Mouse (Mus musculus): ENCODE data around the gene Taco1. TPM values are rescaled to one million over a fixed set of nuclear protein-coding genes. Genes with fewer than 3 reads are reported as not detected.
"Not testable (repeated sequence)": the region's sequence is repeated elsewhere in the genome, so short reads cannot be mapped to it uniquely, and the experiment has no call there.

The Taco1 gene
- total RNA-seq, 2 experiments from 2014 or later: 33.5 to 50.1 TPM

DNA sequence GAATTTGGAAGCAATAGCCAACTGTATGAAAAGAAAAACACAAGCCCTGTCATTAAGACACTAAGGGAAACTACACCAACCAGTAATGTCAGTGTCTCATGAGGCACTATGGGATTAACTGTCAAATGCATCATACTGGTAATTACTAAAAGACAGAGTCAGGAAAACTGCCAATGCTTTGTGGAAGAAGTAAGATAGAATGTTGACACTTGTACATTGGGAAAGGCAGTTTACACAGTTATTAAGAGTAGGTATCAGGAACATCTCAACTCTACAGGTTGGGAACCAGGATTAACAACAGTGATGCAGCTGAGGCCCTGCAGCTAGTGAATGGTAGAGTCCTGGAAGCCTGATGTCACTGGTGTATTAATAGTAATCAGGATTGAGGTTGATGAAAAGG lies 21.5 kb upstream of the Taco1 start:
- DNase-seq: no peak
- intact Hi-C loops (cut with DNase I): no loop called here
- Histone ChIP-seq H3K4me3 (no peak overlapping the region), H3K27ac (no peak overlapping the region)
- TF ChIP-seq CTCF (IDR thresholded peaks at IDR 0.05): no peak

DNA sequence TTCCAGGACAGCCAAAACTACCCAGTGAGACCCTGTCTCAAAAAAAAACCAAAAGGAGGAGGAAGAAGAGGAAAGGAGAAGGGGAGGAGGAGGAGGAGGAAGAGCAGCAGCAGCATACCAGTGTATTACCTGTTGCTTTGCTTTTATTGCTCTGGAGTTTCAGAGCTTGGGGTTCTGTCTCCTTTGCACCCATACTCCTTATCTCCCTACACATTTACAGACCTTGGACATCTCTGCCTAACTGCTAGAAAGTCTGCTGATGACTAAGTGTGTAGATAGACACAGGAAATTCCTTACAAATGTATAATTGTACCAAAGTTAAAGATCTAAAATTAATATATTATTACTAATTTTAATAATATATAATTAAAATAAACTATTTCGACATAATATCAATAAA lies 20.6 kb upstream of the Taco1 start:
- intact Hi-C loops (cut with DNase I): no loop called here
- Histone ChIP-seq H3K27ac (no peak overlapping the region), H3K4me3 (no peak overlapping the region)
- DNase-seq: no peak
- no peak for TF ChIP-seq CTCF (IDR thresholded peaks at IDR 0.05)

DNA sequence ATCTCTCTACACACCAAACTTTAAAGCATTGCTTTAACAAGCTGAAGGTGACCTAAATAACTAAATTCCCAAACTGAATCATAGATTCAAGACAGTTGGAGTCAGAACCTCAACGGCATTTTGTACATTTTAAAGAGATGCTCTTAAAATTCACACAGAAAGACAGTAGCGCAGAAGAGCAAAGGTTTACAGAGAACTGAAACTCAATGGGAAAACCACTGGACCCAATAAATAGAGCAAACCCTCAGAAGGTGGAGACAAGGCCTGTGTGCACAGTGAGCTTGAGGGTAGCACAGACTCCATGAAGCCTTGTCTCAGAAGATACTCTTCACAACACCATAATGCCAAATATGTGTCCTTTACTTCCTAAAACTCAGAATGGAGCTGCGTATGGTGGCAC lies 20.1 kb upstream of the Taco1 start:
- intact Hi-C loops (cut with DNase I): no loop called here
- Histone ChIP-seq H3K4me3 (no peak overlapping the region), H3K27ac (no peak overlapping the region)
- DNase-seq: no peak
- TF ChIP-seq CTCF (IDR thresholded peaks at IDR 0.05): no peak

DNA sequence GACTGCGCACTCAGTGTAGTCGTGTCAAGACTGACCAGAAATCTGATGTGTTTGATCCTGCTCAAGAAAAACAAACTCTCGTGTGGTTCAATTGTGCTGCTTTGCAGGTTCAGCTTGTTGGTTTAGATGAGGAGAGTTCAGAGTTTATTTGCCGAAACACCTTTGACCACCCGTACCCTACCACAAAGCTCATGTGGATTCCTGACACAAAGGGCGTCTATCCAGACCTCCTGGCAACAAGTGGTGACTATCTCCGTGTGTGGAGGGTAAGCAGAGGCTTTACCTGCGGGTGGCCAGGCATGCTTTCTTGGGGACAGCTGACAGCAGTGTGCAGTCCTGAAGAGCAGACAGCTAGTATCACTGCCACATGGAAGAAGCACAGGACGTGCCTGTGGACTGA lies 19.3 kb upstream of the Taco1 start:
- TF ChIP-seq CTCF (IDR thresholded peaks at IDR 0.05): no peak
- DNase-seq: no peak
- H3K4me3 ChIP-seq: no peak overlapping the region
- intact Hi-C loops (cut with DNase I): no loop called here
- H3K27ac ChIP-seq: no peak overlapping the region

DNA sequence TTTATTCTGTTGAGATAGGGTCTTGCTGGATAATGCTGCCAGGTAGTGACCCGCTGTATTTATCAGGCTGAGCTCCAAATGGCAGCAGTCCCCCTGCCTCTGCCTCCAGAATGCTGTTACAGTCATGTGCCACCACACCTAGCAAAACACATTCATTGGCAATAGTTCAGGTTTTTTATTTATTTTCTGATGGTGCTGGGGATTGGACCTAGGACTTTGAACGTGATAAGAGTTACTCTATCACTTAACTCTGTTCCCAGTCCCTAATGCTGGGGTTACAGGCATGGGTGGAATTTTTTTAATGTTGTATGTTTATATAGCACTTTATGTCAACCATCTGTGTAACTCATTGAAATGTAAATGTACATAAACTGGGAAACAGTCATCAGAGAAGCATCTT lies 11.9 kb upstream of the Taco1 start:
- TF ChIP-seq CTCF (IDR thresholded peaks at IDR 0.05): no peak
- no peak overlapping the region for H3K27ac ChIP-seq
- intact Hi-C loops (cut with DNase I): no loop called here
- DNase-seq: no peak
- H3K4me3 ChIP-seq: no peak overlapping the region

DNA sequence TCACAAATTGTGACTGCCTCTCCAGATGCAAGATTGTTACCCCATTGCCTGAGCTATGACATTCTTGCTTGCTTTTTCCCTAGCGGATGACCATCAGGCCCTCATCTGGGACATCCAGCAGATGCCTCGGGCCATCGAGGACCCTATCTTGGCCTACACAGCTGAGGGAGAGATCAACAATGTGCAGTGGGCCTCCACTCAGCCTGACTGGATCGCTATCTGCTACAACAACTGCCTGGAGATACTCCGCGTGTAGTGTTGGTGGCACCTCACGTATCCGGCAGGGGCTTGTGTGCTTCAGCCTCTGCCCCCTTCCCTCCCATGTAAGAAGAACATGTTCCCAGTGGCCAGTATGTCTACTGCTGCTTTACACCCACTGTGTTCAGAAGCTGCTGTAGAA lies 11.3 kb upstream of the Taco1 start:
- Histone ChIP-seq H3K4me3 (no peak overlapping the region), H3K27ac (no peak overlapping the region)
- no peak for TF ChIP-seq CTCF (IDR thresholded peaks at IDR 0.05)
- DNase-seq: no peak
- intact Hi-C loops (cut with DNase I): no loop called here

DNA sequence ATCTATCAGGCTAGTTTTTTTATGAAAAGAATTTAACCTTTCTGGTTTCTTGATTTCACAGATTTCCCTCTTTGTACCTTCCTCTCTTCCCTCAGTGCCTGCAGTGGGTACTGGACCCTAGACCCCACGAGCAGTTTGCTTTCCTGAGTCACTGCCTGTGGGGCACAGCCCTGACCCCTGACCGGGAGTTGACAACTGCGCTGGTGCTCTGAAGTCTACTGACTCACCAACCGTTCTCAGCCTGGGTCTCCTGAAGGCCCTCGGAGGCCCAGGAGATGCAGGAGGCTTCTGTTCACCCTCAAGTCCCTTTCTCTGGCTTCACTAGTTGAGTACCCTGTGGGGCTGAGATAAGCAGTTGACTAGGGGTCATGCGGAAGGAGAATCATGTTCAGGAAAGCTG lies 10.5 kb upstream of the Taco1 start:
- TF ChIP-seq CTCF (IDR thresholded peaks at IDR 0.05): no peak
- no peak overlapping the region for H3K27ac ChIP-seq
- intact Hi-C loops (cut with DNase I): no loop called here
- H3K4me3 ChIP-seq: no peak overlapping the region
- DNase-seq: no peak

DNA sequence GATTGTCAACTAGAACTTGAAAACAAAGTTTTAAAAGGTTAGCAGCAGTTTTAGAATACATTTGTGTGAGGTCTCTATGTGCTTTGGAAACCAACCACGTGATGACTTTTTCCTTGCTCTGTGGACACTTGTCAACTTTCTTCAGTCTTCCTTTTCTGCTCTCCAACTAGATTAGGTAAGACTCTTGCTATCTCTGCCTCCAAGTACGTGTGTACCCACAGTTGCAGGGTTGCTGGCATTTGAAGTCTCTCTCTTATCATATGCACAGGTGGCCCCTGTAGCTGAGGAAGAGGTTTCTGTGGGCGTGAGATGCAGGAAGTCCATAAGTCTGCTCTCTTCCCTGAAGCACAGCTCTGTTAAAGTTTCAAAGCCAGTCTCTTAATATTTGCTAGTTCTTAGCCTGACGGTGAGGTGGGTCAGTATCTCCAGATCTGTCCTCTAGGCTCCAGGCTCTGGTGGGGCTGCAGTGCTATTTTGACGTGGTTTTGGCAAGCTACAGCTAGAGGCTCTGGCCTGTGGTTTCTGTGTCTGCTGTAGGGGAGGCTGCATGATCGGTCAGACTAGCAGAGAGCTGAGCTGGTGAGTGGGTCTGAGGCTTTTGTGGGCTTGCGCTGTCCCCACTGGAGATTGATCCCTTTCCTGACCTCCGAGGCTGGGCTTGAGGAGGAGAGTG lies 8.9 kb upstream of the Taco1 start:
- intact Hi-C loops (cut with DNase I): no loop called here
- DNase-seq: no peak
- Histone ChIP-seq H3K27ac (no peak overlapping the region), H3K4me3 (no peak overlapping the region)
- no peak for TF ChIP-seq CTCF (IDR thresholded peaks at IDR 0.05)

DNA sequence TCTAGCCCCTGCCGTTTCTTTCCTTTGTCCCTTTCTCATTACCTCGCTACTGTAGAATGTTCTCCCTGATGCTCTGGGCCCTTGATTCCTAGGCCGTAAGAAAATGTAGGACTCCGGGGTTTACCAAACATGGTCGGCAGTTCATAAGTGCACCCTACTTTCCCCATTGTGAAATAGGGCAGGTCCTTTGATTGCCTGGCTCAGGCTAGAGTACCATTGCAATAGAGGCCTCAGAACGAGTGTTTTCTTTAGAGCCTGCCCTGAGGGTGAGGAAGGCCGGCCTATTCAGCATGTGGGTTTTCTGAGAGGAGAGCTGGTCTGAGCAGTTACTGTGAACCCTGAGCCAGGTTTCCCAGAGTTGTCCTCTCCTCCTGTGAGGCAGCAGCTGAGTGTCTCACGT lies 7.8 kb upstream of the Taco1 start:
- TF ChIP-seq CTCF (IDR thresholded peaks at IDR 0.05): no peak
- Histone ChIP-seq H3K4me3 (no peak overlapping the region), H3K27ac (no peak overlapping the region)
- intact Hi-C loops (cut with DNase I): no loop called here
- no peak for DNase-seq

DNA sequence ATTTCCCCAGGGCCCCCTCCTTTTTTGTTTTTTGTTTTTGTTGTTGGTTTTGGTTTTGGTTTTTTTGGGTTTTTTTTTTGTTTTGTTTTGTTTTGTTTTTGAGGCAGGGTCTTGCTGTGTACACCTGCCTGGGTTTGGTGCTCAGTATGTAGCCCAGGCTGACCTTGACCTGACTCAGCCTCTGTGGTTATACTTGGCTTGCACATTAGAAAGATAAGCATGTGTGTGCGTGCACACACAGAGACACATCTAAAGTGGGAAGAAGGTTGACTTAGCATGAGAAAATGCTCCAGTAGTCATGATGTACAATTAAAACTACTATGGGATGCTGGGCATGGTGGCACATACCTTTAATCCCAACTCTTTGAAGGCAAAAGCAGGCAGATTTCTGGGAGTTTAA lies 5.3 kb upstream of the Taco1 start:
- TF ChIP-seq CTCF (IDR thresholded peaks at IDR 0.05): no peak
- intact Hi-C loops (cut with DNase I): no loop called here
- Histone ChIP-seq H3K4me3 (no peak overlapping the region), H3K27ac (no peak overlapping the region)
- no peak for DNase-seq

DNA sequence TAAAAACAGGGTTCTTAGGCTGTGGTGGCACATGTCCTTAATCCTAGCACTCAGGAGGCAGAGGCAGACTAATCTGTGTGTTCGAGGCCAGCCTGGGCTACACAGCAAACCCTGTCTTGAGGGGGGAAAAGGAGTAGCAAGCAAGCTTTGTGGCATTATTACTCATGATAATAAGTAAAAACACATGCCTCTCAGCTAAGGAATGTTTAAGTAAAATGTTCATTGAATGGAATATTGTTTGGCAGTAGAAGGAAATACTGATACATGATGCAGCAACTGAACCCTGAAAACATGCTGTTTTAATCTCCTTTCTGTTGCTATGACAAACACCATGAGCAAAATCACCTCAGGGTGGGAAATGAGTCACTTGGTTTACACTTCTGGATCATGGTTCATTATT lies 4.5 kb upstream of the Taco1 start:
- DNase-seq: no peak
- intact Hi-C loops (cut with DNase I): no loop called here
- Histone ChIP-seq H3K27ac (no peak overlapping the region), H3K4me3 (no peak overlapping the region)
- no peak for TF ChIP-seq CTCF (IDR thresholded peaks at IDR 0.05)

DNA sequence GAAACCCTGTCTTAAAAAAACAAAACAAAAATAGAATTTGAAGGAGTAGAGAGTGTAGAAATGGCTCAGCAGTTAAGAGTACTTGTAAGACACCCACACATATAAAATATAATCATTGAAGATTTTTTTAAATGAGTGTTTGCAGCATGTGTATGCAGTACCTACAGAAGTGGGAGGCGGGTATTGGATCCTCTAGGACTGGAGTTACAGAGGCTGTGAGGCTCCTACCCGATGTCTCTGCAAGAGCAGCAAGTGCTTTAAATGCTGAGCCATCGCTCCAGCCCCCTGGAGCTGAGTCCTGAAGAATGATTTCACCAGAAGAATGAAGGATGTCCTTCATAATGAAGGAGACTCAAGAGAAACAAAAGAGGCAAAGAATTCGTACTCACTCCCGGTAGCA lies 2.1 kb upstream of the Taco1 start:
- intact Hi-C loops (cut with DNase I): no loop called here
- Histone ChIP-seq H3K27ac (no peak overlapping the region), H3K4me3 (no peak overlapping the region)
- no peak for TF ChIP-seq CTCF (IDR thresholded peaks at IDR 0.05)
- DNase-seq: no peak

DNA sequence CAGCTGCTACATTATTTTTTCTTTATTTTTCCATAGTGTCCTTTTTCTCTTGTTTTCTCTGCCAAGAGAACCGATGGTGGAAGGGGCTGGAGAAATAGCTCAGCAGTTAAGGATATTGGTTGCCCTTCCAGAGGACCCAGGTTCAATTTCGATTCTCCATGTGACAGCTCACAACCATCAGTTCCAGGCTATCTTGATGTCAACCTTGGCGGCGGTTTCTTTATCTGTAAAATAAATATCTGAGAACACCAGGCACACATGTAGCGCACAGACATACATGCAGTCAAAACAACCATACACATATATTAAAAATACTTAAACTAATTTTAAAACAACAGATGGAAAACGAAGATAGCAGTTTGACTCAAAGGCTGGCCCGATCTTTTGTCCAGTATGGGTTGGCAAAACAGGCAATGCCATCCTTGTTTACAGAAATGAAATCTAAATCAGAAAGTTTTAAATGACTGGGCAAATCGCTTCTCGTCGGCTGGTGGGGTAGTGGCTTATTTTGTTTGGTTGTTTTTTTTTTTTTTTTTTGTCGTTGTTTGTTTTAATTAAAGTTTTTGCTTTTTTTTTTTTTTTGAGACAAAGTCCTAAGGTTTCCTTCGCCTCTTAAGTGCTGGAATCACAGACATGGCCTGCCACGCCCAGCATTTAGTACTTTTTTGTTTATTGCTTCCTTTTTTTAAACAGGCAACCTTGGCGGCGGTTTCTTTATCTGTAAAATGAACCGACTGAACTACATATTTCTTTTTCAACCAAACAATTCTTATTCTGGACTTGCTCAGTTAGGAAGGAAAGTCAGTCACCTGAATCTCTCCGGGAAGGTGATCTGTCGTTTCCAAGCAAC lies 563 bp upstream of the Taco1 start:
- Histone ChIP-seq H3K27ac (peak overlapping the region; percentile 94), H3K4me3 (peak overlapping the region; percentile 72)
- intact Hi-C loops (cut with DNase I): no loop called here
- no peak for TF ChIP-seq CTCF (IDR thresholded peaks at IDR 0.05)
- no peak for DNase-seq

DNA sequence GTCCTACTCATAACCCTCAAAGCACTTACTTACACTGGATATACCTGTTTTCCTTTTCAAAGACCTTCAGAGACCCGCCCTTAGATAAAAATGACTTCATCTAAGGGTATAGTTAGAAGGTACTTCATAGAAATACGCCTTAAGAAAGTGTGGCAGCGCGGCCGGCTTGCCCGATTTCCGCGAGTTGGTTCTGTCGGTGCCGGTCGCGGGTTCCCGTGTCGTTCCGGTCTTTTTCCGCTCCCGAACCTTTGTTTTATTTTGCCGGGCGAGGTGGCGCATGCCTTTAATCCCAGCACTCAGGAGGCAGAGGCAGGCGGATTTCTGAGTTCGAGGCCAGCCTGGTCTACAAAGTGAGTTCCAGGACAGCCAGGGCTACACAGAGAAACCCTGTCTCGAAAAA lies 755 bp downstream of the Taco1 start:
- H3K4me3 ChIP-seq: peak overlapping the region; percentile 72
- peak; percentile 44 for DNase-seq
- peak overlapping the region; percentile 94 for H3K27ac ChIP-seq
- intact Hi-C loops (cut with DNase I): not testable (repeated sequence)
